Mouse (Mus musculus) Patski (cell line): ENCODE measurements around the gene Zfp672. TPM values are rescaled to one million over a fixed set of nuclear protein-coding genes. Genes with fewer than 3 reads are reported as not detected.

ENCODE experiments used
- ATAC-seq: fragments of 100-300 bp; one replicate; pipeline ENCODE4 v1.8.0; 2021
- CTCF ChIA-PET: fragments of 350-600 bp; sonication (Branson Sonifier 250); formaldehyde crosslinking; loops from one replicate; lab custom pipeline; 2022; ENCODE audit warnings: inconsistent platforms; lab: Charles Lee
- POLR2A ChIA-PET: fragments of 350-600 bp; sonication (Branson Sonifier 250); formaldehyde crosslinking; loops from one replicate; lab custom pipeline; 2022; ENCODE audit warnings: antibody characterized with exemption, inconsistent platforms; lab: Charles Lee
- DNase-seq: peaks from one replicate; pipeline ENCODE4 v3.0.0-alpha.2; 2011; ENCODE audit warnings: low read depth, low spot score
- H3K27me3 ChIP-seq: fragments of 371-371 bp; one replicate; pipeline ENCODE4 v1.5.1; 2021
- CTCF ChIP-seq: fragments of 100-300 bp; IDR thresholded peaks from one replicate; pipeline ENCODE4 v1.5.1; 2021
- in situ Hi-C: fragments of 300-500 bp; cut with MboI; formaldehyde crosslinking; loops from 3 replicates; pipeline ENCODE4 v1.11.1; 2018; ENCODE audit warnings: low pct_unique_long_range_greater_than_20kb, mixed read lengths
- polyA plus RNA-seq: library from polyadenylated mRNA; unstranded; gene quantifications from one replicate; pipeline ENCODE4 v1.2.3, GENCODE M21; 2021

The Zfp672 gene
- polyA plus RNA-seq, 1 experiment from 2014 or later: 23.1 TPM

DNA sequence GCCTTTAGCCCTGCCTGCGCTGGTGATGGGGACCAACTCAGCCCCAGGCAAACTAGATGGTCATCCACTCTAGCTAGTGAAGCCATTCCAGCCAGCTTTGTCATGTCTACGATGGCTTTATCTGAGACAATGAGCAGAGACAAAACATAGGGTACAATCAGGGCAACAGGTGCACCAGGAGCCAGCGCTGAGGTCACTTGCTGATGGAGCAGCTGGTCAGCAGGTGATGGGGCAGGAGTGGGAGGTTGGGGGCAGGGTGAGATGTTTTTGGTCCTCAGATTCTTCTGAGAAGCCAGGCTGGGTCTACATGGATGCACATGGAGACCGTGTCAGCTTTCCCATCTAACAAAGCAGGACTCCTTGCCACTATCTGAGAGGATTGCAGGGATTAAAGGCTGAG is 39.3 kb downstream of the Zfp672 start:
- ChIA-PET CTCF (no interaction called here), POLR2A (no interaction called here)
- no peak for DNase-seq
- ATAC-seq: no peak
- in situ Hi-C loops: no loop called here
- TF ChIP-seq CTCF: no peak
- peaks cover 11% of the 10 kb centered on the region for H3K27me3 ChIP-seq

DNA sequence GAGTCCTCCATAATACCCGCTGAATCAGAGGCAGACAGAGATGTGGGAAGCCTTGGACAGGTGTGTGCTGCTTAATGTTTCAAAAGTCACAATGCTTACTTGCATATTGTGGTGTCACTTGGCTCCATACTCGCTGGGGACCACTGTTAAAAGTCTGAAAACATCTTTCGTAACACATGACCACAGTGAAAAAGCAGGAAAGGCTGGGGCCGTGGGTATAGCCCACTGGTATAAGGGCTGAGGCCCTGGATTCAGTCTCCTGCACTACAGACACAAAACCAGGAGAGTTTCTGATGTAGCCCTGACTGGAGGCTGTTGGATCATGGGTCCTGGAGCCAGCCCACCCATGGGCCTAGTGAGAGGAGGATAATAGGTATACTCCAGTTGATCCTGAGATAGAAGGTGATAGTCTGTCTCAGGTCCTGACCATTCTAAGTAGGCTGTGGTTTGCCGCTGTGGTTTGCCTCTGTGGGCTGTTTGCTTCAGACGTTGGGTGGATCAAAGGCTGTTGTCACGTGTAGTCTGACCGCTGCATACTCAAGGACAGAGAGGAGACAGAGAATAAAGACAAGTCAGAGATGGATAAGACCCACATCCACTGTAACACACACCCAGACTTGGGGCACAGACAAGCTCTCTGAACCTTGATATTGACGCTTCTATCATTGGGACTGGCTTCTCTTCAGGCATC is 40.0 kb downstream of the Zfp672 start:
- ATAC-seq (no peak), DNase-seq (no peak)
- TF ChIP-seq CTCF: no peak
- POLR2A ChIA-PET: no interaction called here
- CTCF ChIA-PET: no interaction called here
- H3K27me3 ChIP-seq: peaks cover 11% of the 10 kb centered on the region
- in situ Hi-C loops: no loop called here

DNA sequence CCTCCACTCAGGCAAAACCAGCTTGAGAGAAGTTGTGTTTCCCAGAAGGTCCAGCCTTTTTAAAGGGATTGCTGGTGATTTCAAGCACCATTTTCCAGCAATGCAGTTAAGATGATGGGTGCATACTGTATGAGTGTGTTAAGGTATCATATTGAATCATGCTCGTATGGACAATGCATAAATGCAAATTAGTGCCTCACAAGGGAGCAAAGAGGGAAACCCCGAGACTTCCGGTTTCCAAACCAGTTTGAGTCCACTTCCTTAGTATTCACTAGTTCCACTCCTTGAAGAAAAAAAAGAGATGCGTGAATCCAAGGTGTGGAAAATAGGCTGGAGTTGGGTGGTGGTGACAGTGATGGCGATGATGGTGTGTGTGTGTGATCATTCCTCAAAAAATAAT is 47.6 kb downstream of the Zfp672 start:
- no peak for TF ChIP-seq CTCF
- CTCF ChIA-PET: no interaction called here
- no peak for DNase-seq
- POLR2A ChIA-PET: no interaction called here
- H3K27me3 ChIP-seq: peaks cover 21% of the 10 kb centered on the region
- ATAC-seq: no peak
- in situ Hi-C loops: no loop called here

DNA sequence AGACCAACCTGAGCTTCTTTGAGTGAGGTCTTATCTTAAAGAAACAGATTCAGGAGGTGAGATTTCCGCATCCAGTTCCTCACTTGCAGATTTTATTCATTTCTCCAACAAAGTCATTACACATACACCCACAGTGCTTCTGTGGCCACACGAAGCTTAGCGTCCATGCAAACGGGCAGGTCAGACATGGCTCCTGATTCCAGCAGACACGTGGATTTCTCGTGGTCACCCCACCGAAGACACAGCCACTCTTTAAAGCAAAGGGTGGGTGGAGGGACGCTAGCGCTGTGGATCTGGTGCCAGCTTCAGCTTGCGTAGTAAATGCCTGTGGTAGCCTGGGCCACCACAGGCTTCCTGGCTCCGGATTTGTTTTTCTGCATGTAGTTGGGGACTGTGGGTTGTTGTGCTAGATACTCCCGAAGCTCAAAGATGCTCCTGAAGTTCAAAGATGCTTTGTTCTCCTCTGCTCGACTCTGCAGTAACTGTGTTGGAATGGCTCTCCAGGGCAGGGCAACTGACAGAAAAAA is 48.1 kb downstream of the Zfp672 start:
- no peak for DNase-seq
- CTCF ChIA-PET: no interaction called here
- ATAC-seq: no peak
- no peak for TF ChIP-seq CTCF
- H3K27me3 ChIP-seq: peaks cover 16% of the 10 kb centered on the region
- in situ Hi-C loops: no loop called here
- POLR2A ChIA-PET: no interaction called here

DNA sequence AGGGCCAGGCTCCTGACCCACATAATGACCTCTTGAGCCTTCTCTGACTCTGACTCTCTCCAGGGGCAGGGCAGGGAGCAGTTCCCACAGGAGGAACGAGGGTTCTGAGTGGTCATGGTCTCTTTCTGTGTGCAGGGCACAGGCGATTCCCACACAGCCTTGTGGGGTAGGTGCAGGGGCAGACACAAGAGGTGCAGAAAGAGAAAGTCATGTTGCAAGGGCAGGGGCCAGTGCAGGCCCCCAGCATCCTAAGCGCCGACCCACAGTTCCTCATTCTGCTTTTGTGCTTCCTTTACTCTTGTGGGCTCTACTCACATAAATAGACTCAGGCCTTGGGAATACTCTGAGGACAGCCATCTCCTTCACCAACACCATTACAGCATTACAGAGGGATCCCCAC is 54.4 kb downstream of the Zfp672 start:
- in situ Hi-C loops: no loop called here
- DNase-seq (no peak), ATAC-seq (no peak)
- CTCF ChIA-PET: no interaction called here
- no peak for TF ChIP-seq CTCF
- POLR2A ChIA-PET: no interaction called here
- peaks cover 14% of the 10 kb centered on the region for H3K27me3 ChIP-seq

DNA sequence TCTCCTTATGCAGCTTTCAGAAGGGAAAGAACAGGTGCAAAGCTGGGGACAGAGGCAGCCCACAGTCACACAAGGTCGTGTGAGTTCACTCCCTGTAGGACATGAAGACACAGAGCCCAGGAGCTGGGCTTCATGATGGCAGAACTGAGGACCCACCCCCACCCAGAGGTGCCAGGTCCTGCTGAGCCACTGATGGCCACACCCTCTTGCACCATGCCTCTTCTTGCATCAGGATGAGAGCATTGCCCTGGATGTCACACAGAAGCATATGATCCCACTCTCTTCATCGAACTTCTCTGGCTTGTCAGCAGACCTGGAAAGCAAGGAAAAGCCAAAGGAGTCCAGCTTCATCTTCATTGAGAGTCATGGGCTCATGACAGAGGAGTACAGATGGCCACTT is 55.6 kb downstream of the Zfp672 start, which contains the start of gene 4930438A08Rik:
Gene 4930438A08Rik (plus strand): TSS at position 228 of the 400 bp plus-strand sequence.
- ChIA-PET POLR2A (no interaction called here), CTCF (no interaction called here)
- in situ Hi-C loops: no loop called here
- DNase-seq (no peak), ATAC-seq (no peak)
- no peak for TF ChIP-seq CTCF
- peaks cover 17% of the 10 kb centered on the region for H3K27me3 ChIP-seq

DNA sequence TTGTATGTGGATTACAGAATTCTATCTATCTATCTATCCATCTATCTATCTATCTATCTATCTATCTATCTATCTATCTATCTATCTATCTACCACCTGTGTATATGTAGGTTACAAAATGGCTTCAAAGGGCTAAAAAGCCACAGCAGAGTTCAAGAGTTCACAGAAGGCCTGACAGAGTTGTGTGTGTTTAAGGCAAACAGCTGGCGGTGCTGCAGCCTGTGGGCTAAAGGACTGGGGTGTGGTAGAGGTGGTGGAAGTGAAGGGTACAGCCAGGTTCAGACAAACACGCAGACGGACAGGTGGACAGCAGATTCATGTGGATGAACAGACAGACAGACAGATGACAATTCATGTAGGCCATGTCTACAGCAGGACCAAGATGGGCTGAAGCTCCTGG is 61.9 kb downstream of the Zfp672 start:
- peaks cover 22% of the 10 kb centered on the region for H3K27me3 ChIP-seq
- no peak for TF ChIP-seq CTCF
- POLR2A ChIA-PET: no interaction called here
- CTCF ChIA-PET: no interaction called here
- DNase-seq (no peak), ATAC-seq (no peak)
- in situ Hi-C loops: no loop called here

Other genes starting within 250 kb of the Zfp672 start
- gene Gm12248, start 237.2 kb downstream of the Zfp672 start, polyA plus RNA-seq: not detected
- 61.6 TPM for gene Cnot8, start 226.2 kb downstream of the Zfp672 start, polyA plus RNA-seq
- 23.7 TPM for gene Gemin5, start 161.8 kb downstream of the Zfp672 start, polyA plus RNA-seq
- gene Mrpl22, start 158.7 kb downstream of the Zfp672 start, polyA plus RNA-seq: 56.1 TPM
- gene Igtp, start 130.8 kb downstream of the Zfp672 start, polyA plus RNA-seq: 16.1 TPM
- 8.3 TPM for gene Irgm2, start 130.7 kb downstream of the Zfp672 start, polyA plus RNA-seq
- not detected for gene 4930438A08Rik, start 55.5 kb downstream of the Zfp672 start, polyA plus RNA-seq
- gene Zfp692, start 23.3 kb downstream of the Zfp672 start, polyA plus RNA-seq: 25.0 TPM
- gene Sh3bp5l, start 385 bp upstream of the Zfp672 start, polyA plus RNA-seq: 55.4 TPM
- not detected for gene Lypd8, start 48.7 kb upstream of the Zfp672 start, polyA plus RNA-seq
- 13.8 TPM for gene 1810065E05Rik, start 90.8 kb upstream of the Zfp672 start, polyA plus RNA-seq
- gene Gm12253, start 102.2 kb upstream of the Zfp672 start, polyA plus RNA-seq: 0.04 TPM
- gene Lypd9, start 122.6 kb upstream of the Zfp672 start, polyA plus RNA-seq: not detected
- gene Olfr30, start 131.9 kb upstream of the Zfp672 start, polyA plus RNA-seq: 0.05 TPM
- 0.03 TPM for gene Olfr332, start 162.2 kb upstream of the Zfp672 start, polyA plus RNA-seq
- not detected for gene Olfr331, start 172.2 kb upstream of the Zfp672 start, polyA plus RNA-seq
- gene Olfr330, start 204.5 kb upstream of the Zfp672 start, polyA plus RNA-seq: not detected
- gene Olfr329-ps, start 216.1 kb upstream of the Zfp672 start, polyA plus RNA-seq: not detected
- not detected for gene Olfr328, start 225.3 kb upstream of the Zfp672 start, polyA plus RNA-seq
- gene Olfr224, start 240.2 kb upstream of the Zfp672 start, polyA plus RNA-seq: not detected
- not detected for gene Olfr325, start 247.4 kb upstream of the Zfp672 start, polyA plus RNA-seq